Mouse (Mus musculus) kidney, postnatal 0 days (tissue): ENCODE data around the gene Adk. TPM values are rescaled to one million over a fixed set of nuclear protein-coding genes. Genes with fewer than 3 reads are reported as not detected.

ENCODE experiments used
- ATAC-seq: fragments of 200-750 bp; cut with Nextera tagmentation; replicated peaks from 2 replicates; pipeline ENCODE4 v1.8.0; 2017; ENCODE audit warnings: low read depth, moderate number of reproducible peaks, moderate TSS enrichment, moderate library complexity; ENCODE audit not compliant: low FRiP score
- DNase-seq: peaks from one replicate; pipeline ENCODE4 v3.0.0-alpha.2; 2016; ENCODE audit warnings: low spot score
- H3K27ac ChIP-seq: fragments of 300-500 bp; sonication (generic); 2 replicates; pipeline ENCODE4 v1.5.1; 2014; ENCODE audit warnings: mild to moderate bottlenecking
- H3K27me3 ChIP-seq: fragments of 300-500 bp; sonication (generic); 2 replicates; pipeline ENCODE4 v1.6.1; 2014; ENCODE audit warnings: low read length, mixed read lengths; ENCODE audit not compliant: insufficient read depth
- H3K36me3 ChIP-seq: fragments of 300-500 bp; sonication (generic); 2 replicates; pipeline ENCODE4 v1.6.1; 2014; ENCODE audit warnings: low read length, mixed read lengths; ENCODE audit not compliant: insufficient read depth
- H3K4me1 ChIP-seq: fragments of 300-500 bp; sonication (generic); replicated peaks from 2 replicates; pipeline ENCODE4 v1.6.1; 2014; ENCODE audit warnings: antibody characterized with exemption, low read length, mixed read lengths; ENCODE audit not compliant: insufficient read depth
- H3K4me2 ChIP-seq: fragments of 300-500 bp; sonication (generic); 2 replicates; pipeline ENCODE4 v1.6.1; 2014; ENCODE audit warnings: mild to moderate bottlenecking, low read length, moderate library complexity, mixed read lengths
- H3K4me3 ChIP-seq: fragments of 300-500 bp; sonication (generic); replicated peaks from 2 replicates; pipeline ENCODE4 v1.5.1; 2014; ENCODE audit warnings: low read depth, low read length
- H3K9ac ChIP-seq: fragments of 300-500 bp; sonication (generic); 2 replicates; pipeline ENCODE4 v1.6.1; 2014; ENCODE audit warnings: low read depth, low read length
- H3K9me3 ChIP-seq: fragments of 300-500 bp; sonication (generic); replicated peaks from 2 replicates; pipeline ENCODE4 v1.6.1; 2016; ENCODE audit warnings: low read length, inconsistent platforms, mixed read lengths
- CTCF ChIP-seq: IDR thresholded peaks from 2 replicates; pipeline ENCODE4 v1.5.1; 2016; ENCODE audit warnings: antibody characterized with exemption, low read depth, mild to moderate bottlenecking, moderate library complexity
- WGBS: fragments of 180-500 bp; shearing (Covaris S2); extraction: QIAGEN DNeasy Blood & Tissue Kit; methylation state at CpG from one replicate; pipeline ENCODE4 v1.1.7; 2014; 5-methylcytosine and 5-hydroxymethylcytosine counted together
- polyA plus RNA-seq: library from polyadenylated mRNA; unstranded; fragments of >200 nt; fragmentation: Nextera tagmentation; extraction: Ambion mirVana; gene quantifications from 2 replicates; pipeline ENCODE4 v1.2.1, GENCODE M21; 2015

Adk gene
- polyA plus RNA-seq, 1 experiment from 2014 or later: 193 TPM

GRCm38 (mm10) chr14:21359896-21360525, 307.6 kb downstream of the Adk start:
- DNase-seq: no peak
- no peak for ATAC-seq
- no peaks in the 10 kb centered on the region for H3K9me3 ChIP-seq
- H3K27ac ChIP-seq: peak overlapping the region; percentile 47; the same call in 1 of the 2 replicates
- H3K4me2 ChIP-seq: no peak overlapping the region
- no peak overlapping the region for H3K9ac ChIP-seq
- no peaks in the 10 kb centered on the region for H3K36me3 ChIP-seq
- 82% methylated on average over 6 of the region's 12 CpGs for WGBS
- no peak overlapping the region for H3K4me3 ChIP-seq
- H3K27me3 ChIP-seq: no peaks in the 10 kb centered on the region
- TF ChIP-seq CTCF: no peak
- no peaks in the 10 kb centered on the region for H3K4me1 ChIP-seq

- no peaks in the 10 kb centered on the region for H3K36me3 ChIP-seq
- no peak for TF ChIP-seq CTCF
- H3K4me2 ChIP-seq: no peak overlapping the region
- no peaks in the 10 kb centered on the region for H3K4me1 ChIP-seq
- H3K4me3 ChIP-seq: no peak overlapping the region
- H3K9me3 ChIP-seq: no peaks in the 10 kb centered on the region
- WGBS: 76% methylated on average over 2 of the region's 2 CpGs
- ATAC-seq: no peak
- no peak for DNase-seq
- H3K27ac ChIP-seq: no peak overlapping the region
- H3K27me3 ChIP-seq: no peaks in the 10 kb centered on the region
- H3K9ac ChIP-seq: no peak overlapping the region
Observed at GRCm38 (mm10) chr14:21367095-21367494, 314.7 kb downstream of the Adk start.

GRCm38 (mm10) chr14:21368622-21369021, 316.2 kb downstream of the Adk start:
- 46% methylated on average over 2 of the region's 2 CpGs for WGBS

GRCm38 (mm10) chr14:21369127-21369526, 316.8 kb downstream of the Adk start:
- Histone ChIP-seq H3K36me3 (no peaks in the 10 kb centered on the region), H3K27me3 (no peaks in the 10 kb centered on the region), H3K4me2 (no peak overlapping the region), H3K9me3 (no peaks in the 10 kb centered on the region), H3K4me3 (no peak overlapping the region), H3K9ac (no peak overlapping the region), H3K27ac (no peak overlapping the region), H3K4me1 (no peaks in the 10 kb centered on the region)
- DNase-seq (peak; percentile 75), ATAC-seq (no peak)
- TF ChIP-seq CTCF: no peak
- WGBS: 8% methylated on average over 5 of the region's 5 CpGs

More at GRCm38 (mm10) chr14:21368622-21369021, 316.2 kb downstream of the Adk start:
- TF ChIP-seq CTCF: no peak
- no peaks in the 10 kb centered on the region for H3K36me3 ChIP-seq
- H3K4me3 ChIP-seq: no peak overlapping the region
- H3K27me3 ChIP-seq: no peaks in the 10 kb centered on the region
- H3K4me2 ChIP-seq: no peak overlapping the region
- H3K9ac ChIP-seq: no peak overlapping the region
- H3K4me1 ChIP-seq: no peaks in the 10 kb centered on the region
- ATAC-seq (no peak), DNase-seq (no peak)
- H3K9me3 ChIP-seq: no peaks in the 10 kb centered on the region
- no peak overlapping the region for H3K27ac ChIP-seq

GRCm38 (mm10) chr14:21371946-21372345, 319.6 kb downstream of the Adk start:
- no peak for ATAC-seq

GRCm38 (mm10) chr14:21372689-21373088, 320.3 kb downstream of the Adk start:
- H3K27ac ChIP-seq: no peak overlapping the region
- no peaks in the 10 kb centered on the region for H3K4me1 ChIP-seq
- no peak for ATAC-seq
- H3K4me3 ChIP-seq: no peak overlapping the region
- TF ChIP-seq CTCF: no peak
- H3K9ac ChIP-seq: no peak overlapping the region
- no peak for DNase-seq
- no peaks in the 10 kb centered on the region for H3K36me3 ChIP-seq
- H3K27me3 ChIP-seq: no peaks in the 10 kb centered on the region
- H3K9me3 ChIP-seq: no peaks in the 10 kb centered on the region
- H3K4me2 ChIP-seq: no peak overlapping the region
- WGBS: 69% methylated on average over 5 of the region's 5 CpGs

More at GRCm38 (mm10) chr14:21371946-21372345, 319.6 kb downstream of the Adk start:
- no peak for TF ChIP-seq CTCF
- DNase-seq: no peak
- H3K36me3 ChIP-seq: no peaks in the 10 kb centered on the region
- H3K27ac ChIP-seq: no peak overlapping the region
- H3K9me3 ChIP-seq: no peaks in the 10 kb centered on the region
- H3K27me3 ChIP-seq: no peaks in the 10 kb centered on the region
- H3K4me2 ChIP-seq: no peak overlapping the region
- no peak overlapping the region for H3K9ac ChIP-seq
- no peaks in the 10 kb centered on the region for H3K4me1 ChIP-seq
- 87% methylated on average over 2 of the region's 2 CpGs for WGBS
- no peak overlapping the region for H3K4me3 ChIP-seq
